Mouse (Mus musculus): ENCODE data around the gene Tmem110. TPM values are rescaled to one million over a fixed set of nuclear protein-coding genes. Genes with fewer than 3 reads are reported as not detected.

Tmem110 gene
- total RNA-seq (2015) (7.1 and 10.9 TPM in 2 replicates), total RNA-seq (2017) (6.4 and 9.8 TPM in 2 replicates)

- peak; percentile 78 for ATAC-seq (replicated peaks; ENCODE audit: poor library complexity)
Measured at GRCm38 (mm10) chr14:30825476-30826131, at the start of gene Tmem110. Gene Tmem110, plus strand, starts transcription at chr14:30825590.

GRCm38 (mm10) chr14:30784614-30785013 is 40.8 kb upstream of the Tmem110 start:
- no peak for ATAC-seq (replicated peaks; ENCODE audit: poor library complexity)

- ATAC-seq (replicated peaks; ENCODE audit: poor library complexity): no peak
Measured at GRCm38 (mm10) chr14:30789471-30789870, 35.9 kb upstream of the Tmem110 start.

GRCm38 (mm10) chr14:30792871-30793270 is 32.5 kb upstream of the Tmem110 start:
- ATAC-seq (replicated peaks; ENCODE audit: poor library complexity): no peak

GRCm38 (mm10) chr14:30801756-30802155 is 23.6 kb upstream of the Tmem110 start:
- no peak for ATAC-seq (replicated peaks; ENCODE audit: poor library complexity)

GRCm38 (mm10) chr14:30821136-30821535 is 4.3 kb upstream of the Tmem110 start:
- no peak for ATAC-seq (replicated peaks; ENCODE audit: poor library complexity)

- no peak for ATAC-seq (replicated peaks; ENCODE audit: poor library complexity)
Measured at GRCm38 (mm10) chr14:30824456-30824995, 864 bp upstream of the Tmem110 start.

GRCm38 (mm10) chr14:30825021-30825475 is 342 bp upstream of the Tmem110 start:
- no peak for ATAC-seq (replicated peaks; ENCODE audit: poor library complexity)

GRCm38 (mm10) chr14:30826174-30827140 is 1.1 kb downstream of the Tmem110 start:
- ATAC-seq (replicated peaks; ENCODE audit: poor library complexity): peak; percentile 36

GRCm38 (mm10) chr14:30827480-30827879 is 2.1 kb downstream of the Tmem110 start:
- ATAC-seq (replicated peaks; ENCODE audit: poor library complexity): no peak

- no peak for ATAC-seq (replicated peaks; ENCODE audit: poor library complexity)
Measured at GRCm38 (mm10) chr14:30828077-30828476, 2.7 kb downstream of the Tmem110 start.

GRCm38 (mm10) chr14:30828635-30829460 is 3.5 kb downstream of the Tmem110 start:
- peak; percentile 53 for ATAC-seq (replicated peaks; ENCODE audit: poor library complexity)

GRCm38 (mm10) chr14:30837416-30837996 is 12.1 kb downstream of the Tmem110 start:
- no peak for ATAC-seq (replicated peaks; ENCODE audit: poor library complexity)

GRCm38 (mm10) chr14:30843701-30844100 is 18.3 kb downstream of the Tmem110 start:
- no peak for ATAC-seq (replicated peaks; ENCODE audit: poor library complexity)

GRCm38 (mm10) chr14:30850504-30850903 is 25.1 kb downstream of the Tmem110 start:
- no peak for ATAC-seq (replicated peaks; ENCODE audit: poor library complexity)

GRCm38 (mm10) chr14:30852325-30852724 is 26.9 kb downstream of the Tmem110 start:
- ATAC-seq (replicated peaks; ENCODE audit: poor library complexity): no peak

- ATAC-seq (replicated peaks; ENCODE audit: poor library complexity): no peak
Measured at GRCm38 (mm10) chr14:30855316-30855715, 29.9 kb downstream of the Tmem110 start.

- no peak for ATAC-seq (replicated peaks; ENCODE audit: poor library complexity)
Measured at GRCm38 (mm10) chr14:30856885-30857507, 31.6 kb downstream of the Tmem110 start.

- ATAC-seq (replicated peaks; ENCODE audit: poor library complexity): peak; percentile 87
Measured at GRCm38 (mm10) chr14:30857990-30858389, 32.6 kb downstream of the Tmem110 start.
